Mouse (Mus musculus): Measurements from ENCODE around the gene Ern1. TPM values are rescaled to one million over a fixed set of nuclear protein-coding genes. Genes with fewer than 3 reads are reported as not detected.

The Ern1 gene
- total RNA-seq (2021) = 10 to 100 TPM; 10.7 to 12.9 TPM

- intact Hi-C loops (cut with DNase I) = loop anchor here (2.0 kb wide), 1 partner anchor 69 kb away; no protein-coding TSS in a partner anchor
- DNase-seq = peak; percentile 96
Observed at GRCm38 (mm10) chr11:106487733-106488115, at the start of gene Ern1. Ern1 (minus strand) TSS chr11:106487852.

GRCm38 (mm10) chr11:106536253-106536912, 48.7 kb upstream of the Ern1 start:
- no peak for DNase-seq
- intact Hi-C loops (cut with DNase I) = no loop called here

- DNase-seq = no peak
- intact Hi-C loops (cut with DNase I) = no loop called here
Observed at GRCm38 (mm10) chr11:106535660-106536252, 48.1 kb upstream of the Ern1 start.

- intact Hi-C loops (cut with DNase I) = no loop called here
- no peak for DNase-seq
Observed at GRCm38 (mm10) chr11:106532248-106532790, 44.7 kb upstream of the Ern1 start.

GRCm38 (mm10) chr11:106529786-106530185, 42.1 kb upstream of the Ern1 start:
- intact Hi-C loops (cut with DNase I) = no loop called here
- DNase-seq = no peak

GRCm38 (mm10) chr11:106529113-106529512, 41.5 kb upstream of the Ern1 start:
- DNase-seq = peak; percentile 13
- intact Hi-C loops (cut with DNase I) = no loop called here

- intact Hi-C loops (cut with DNase I) = no loop called here
- DNase-seq = no peak
Observed at GRCm38 (mm10) chr11:106527926-106528325, 40.3 kb upstream of the Ern1 start.

GRCm38 (mm10) chr11:106527147-106527821, 39.6 kb upstream of the Ern1 start:
- no peak for DNase-seq

GRCm38 (mm10) chr11:106522538-106522937, 34.9 kb upstream of the Ern1 start:
- DNase-seq = no peak
- intact Hi-C loops (cut with DNase I) = no loop called here

More at GRCm38 (mm10) chr11:106527147-106527821, 39.6 kb upstream of the Ern1 start:
- intact Hi-C loops (cut with DNase I) = no loop called here

- intact Hi-C loops (cut with DNase I) = no loop called here
- no peak for DNase-seq
Observed at GRCm38 (mm10) chr11:106521612-106522011, 34.0 kb upstream of the Ern1 start.

GRCm38 (mm10) chr11:106520404-106520803, 32.8 kb upstream of the Ern1 start:
- intact Hi-C loops (cut with DNase I) = no loop called here
- DNase-seq = no peak

GRCm38 (mm10) chr11:106519519-106519918, 31.9 kb upstream of the Ern1 start:
- intact Hi-C loops (cut with DNase I) = no loop called here

GRCm38 (mm10) chr11:106518391-106518790, 30.7 kb upstream of the Ern1 start:
- intact Hi-C loops (cut with DNase I) = no loop called here
- no peak for DNase-seq

More at GRCm38 (mm10) chr11:106519519-106519918, 31.9 kb upstream of the Ern1 start:
- DNase-seq = no peak

GRCm38 (mm10) chr11:106515079-106515745, 27.6 kb upstream of the Ern1 start:
- intact Hi-C loops (cut with DNase I) = no loop called here

GRCm38 (mm10) chr11:106514446-106514845, 26.8 kb upstream of the Ern1 start:
- intact Hi-C loops (cut with DNase I) = loop anchor here (5.0 kb wide), 2 partner anchors 98 to 113 kb away; partner anchors contain the start of gene Tex2

More at GRCm38 (mm10) chr11:106515079-106515745, 27.6 kb upstream of the Ern1 start:
- no peak for DNase-seq

GRCm38 (mm10) chr11:106513166-106513565, 25.5 kb upstream of the Ern1 start:
- intact Hi-C loops (cut with DNase I) = loop anchor here (5.0 kb wide), 2 partner anchors 99 to 114 kb away; partner anchors contain the start of gene Tex2
- DNase-seq = peak; percentile 64

More at GRCm38 (mm10) chr11:106514446-106514845, 26.8 kb upstream of the Ern1 start:
- no peak for DNase-seq

GRCm38 (mm10) chr11:106512006-106512390, 24.3 kb upstream of the Ern1 start:
- intact Hi-C loops (cut with DNase I) = loop anchor here (5.0 kb wide), 2 partner anchors 100 to 115 kb away; partner anchors contain the start of gene Tex2
- no peak for DNase-seq

GRCm38 (mm10) chr11:106511236-106512005, 23.8 kb upstream of the Ern1 start:
- intact Hi-C loops (cut with DNase I) = loop anchor here (5.0 kb wide), 2 partner anchors 101 to 116 kb away; partner anchors contain the start of gene Tex2

GRCm38 (mm10) chr11:106507638-106508037, 20.0 kb upstream of the Ern1 start:
- no peak for DNase-seq
- intact Hi-C loops (cut with DNase I) = loop anchor here (10.0 kb wide), 1 partner anchor 237 kb away; no protein-coding TSS in a partner anchor

More at GRCm38 (mm10) chr11:106511236-106512005, 23.8 kb upstream of the Ern1 start:
- no peak for DNase-seq

All from left cerebral cortex, postnatal 4 days (tissue).